Mouse (Mus musculus): ENCODE results near the gene Gstp3. TPM values are rescaled to one million over a fixed set of nuclear protein-coding genes. Genes with fewer than 3 reads are reported as not detected.

The Gstp3 gene
- polyA plus RNA-seq, 1 experiment, result 2.3 TPM

GRCm38 (mm10) chr19:4096642-4097440 is 37.5 kb upstream of the Gstp3 start, which contains the start of gene Cdk2ap2:
Gene Cdk2ap2 (plus strand): TSS chr19:4097182.
- Histone ChIP-seq H3K36me3 (ENCODE audit: control insufficient read depth, insufficient read depth, low read length) (no peaks in the 10 kb centered on the region), H3K4me1 (ENCODE audit: control insufficient read depth, insufficient read depth, low read length) (peaks cover 11% of the 10 kb centered on the region; the same call in 1 of the 2 replicates), H3K4me3 (ENCODE audit: insufficient read depth, low read depth, low read length) (peak within 1 kb of the TSS; percentile 64), H3K27ac (ENCODE audit: insufficient read depth, low read depth, low read length) (peak within 1 kb of the TSS; percentile 88), H3K27me3 (replicated peaks; ENCODE audit: control insufficient read depth, insufficient read depth, low read length) (no peaks in the 10 kb centered on the region)
- WGBS, result 1% methylated on average over 65 of the region's 65 CpGs
- peak; percentile 100 for DNase-seq
- TF ChIP-seq POLR2A (IDR thresholded peaks at IDR 0.05; ENCODE audit: low read depth, low read length) (peak; percentile 76), CTCF (conservative IDR thresholded peaks at IDR 0.05; ENCODE audit: insufficient read depth, insufficient read length, low read depth, low read length) (no peak)

GRCm38 (mm10) chr19:4095802-4096201 is 36.4 kb upstream of the Gstp3 start:
- Histone ChIP-seq H3K27ac (ENCODE audit: insufficient read depth, low read depth, low read length) (no peak overlapping the region), H3K36me3 (ENCODE audit: control insufficient read depth, insufficient read depth, low read length) (no peaks in the 10 kb centered on the region), H3K4me3 (ENCODE audit: insufficient read depth, low read depth, low read length) (no peak overlapping the region), H3K4me1 (ENCODE audit: control insufficient read depth, insufficient read depth, low read length) (peaks cover 11% of the 10 kb centered on the region; the same call in 1 of the 2 replicates), H3K27me3 (replicated peaks; ENCODE audit: control insufficient read depth, insufficient read depth, low read length) (no peaks in the 10 kb centered on the region)
- no peak for DNase-seq
- TF ChIP-seq POLR2A (IDR thresholded peaks at IDR 0.05; ENCODE audit: low read depth, low read length) (no peak), CTCF (conservative IDR thresholded peaks at IDR 0.05; ENCODE audit: insufficient read depth, insufficient read length, low read depth, low read length) (no peak)
- 79% methylated on average over 3 of the region's 3 CpGs for WGBS

GRCm38 (mm10) chr19:4094774-4095303 is 35.5 kb upstream of the Gstp3 start:
- WGBS, result 79% methylated on average over 5 of the region's 5 CpGs

GRCm38 (mm10) chr19:4094348-4094747 is 35.0 kb upstream of the Gstp3 start:
- H3K36me3 ChIP-seq (ENCODE audit: control insufficient read depth, insufficient read depth, low read length), result no peaks in the 10 kb centered on the region
- H3K27ac ChIP-seq (ENCODE audit: insufficient read depth, low read depth, low read length), result no peak overlapping the region
- H3K27me3 ChIP-seq (replicated peaks; ENCODE audit: control insufficient read depth, insufficient read depth, low read length), result no peaks in the 10 kb centered on the region
- H3K4me1 ChIP-seq (ENCODE audit: control insufficient read depth, insufficient read depth, low read length), result peaks cover 11% of the 10 kb centered on the region; the same call in 1 of the 2 replicates
- no peak for DNase-seq
- H3K4me3 ChIP-seq (ENCODE audit: insufficient read depth, low read depth, low read length), result no peak overlapping the region
- WGBS, result 74% methylated on average over 3 of the region's 3 CpGs
- no peak for TF ChIP-seq POLR2A (IDR thresholded peaks at IDR 0.05; ENCODE audit: low read depth, low read length)

More at GRCm38 (mm10) chr19:4094774-4095303, 35.5 kb upstream of the Gstp3 start:
- DNase-seq, result no peak
- Histone ChIP-seq H3K4me3 (ENCODE audit: insufficient read depth, low read depth, low read length) (no peak overlapping the region), H3K4me1 (ENCODE audit: control insufficient read depth, insufficient read depth, low read length) (peaks cover 11% of the 10 kb centered on the region; the same call in 1 of the 2 replicates), H3K27ac (ENCODE audit: insufficient read depth, low read depth, low read length) (no peak overlapping the region), H3K36me3 (ENCODE audit: control insufficient read depth, insufficient read depth, low read length) (no peaks in the 10 kb centered on the region), H3K27me3 (replicated peaks; ENCODE audit: control insufficient read depth, insufficient read depth, low read length) (no peaks in the 10 kb centered on the region)
- TF ChIP-seq CTCF (conservative IDR thresholded peaks at IDR 0.05; ENCODE audit: insufficient read depth, insufficient read length, low read depth, low read length) (no peak), POLR2A (IDR thresholded peaks at IDR 0.05; ENCODE audit: low read depth, low read length) (no peak)

GRCm38 (mm10) chr19:4093772-4094171 is 34.4 kb upstream of the Gstp3 start:
- 66% methylated on average over 7 of the region's 7 CpGs for WGBS
- H3K27ac ChIP-seq (ENCODE audit: insufficient read depth, low read depth, low read length), result no peak overlapping the region
- no peaks in the 10 kb centered on the region for H3K36me3 ChIP-seq (ENCODE audit: control insufficient read depth, insufficient read depth, low read length)
- TF ChIP-seq POLR2A (IDR thresholded peaks at IDR 0.05; ENCODE audit: low read depth, low read length) (no peak), CTCF (conservative IDR thresholded peaks at IDR 0.05; ENCODE audit: insufficient read depth, insufficient read length, low read depth, low read length) (no peak)
- no peak for DNase-seq
- H3K4me3 ChIP-seq (ENCODE audit: insufficient read depth, low read depth, low read length), result no peak overlapping the region
- H3K4me1 ChIP-seq (ENCODE audit: control insufficient read depth, insufficient read depth, low read length), result peaks cover 9% of the 10 kb centered on the region; the same call in 1 of the 2 replicates
- H3K27me3 ChIP-seq (replicated peaks; ENCODE audit: control insufficient read depth, insufficient read depth, low read length), result no peaks in the 10 kb centered on the region

- H3K36me3 ChIP-seq (ENCODE audit: control insufficient read depth, insufficient read depth, low read length), result no peaks in the 10 kb centered on the region
- no peak overlapping the region for H3K4me3 ChIP-seq (ENCODE audit: insufficient read depth, low read depth, low read length)
- no peak overlapping the region for H3K27ac ChIP-seq (ENCODE audit: insufficient read depth, low read depth, low read length)
- DNase-seq, result no peak
- peaks cover 4% of the 10 kb centered on the region; the same call in 1 of the 2 replicates for H3K4me1 ChIP-seq (ENCODE audit: control insufficient read depth, insufficient read depth, low read length)
- WGBS, result 45% methylated on average over 3 of the region's 3 CpGs
- no peaks in the 10 kb centered on the region for H3K27me3 ChIP-seq (replicated peaks; ENCODE audit: control insufficient read depth, insufficient read depth, low read length)
- TF ChIP-seq POLR2A (IDR thresholded peaks at IDR 0.05; ENCODE audit: low read depth, low read length) (no peak), CTCF (conservative IDR thresholded peaks at IDR 0.05; ENCODE audit: insufficient read depth, insufficient read length, low read depth, low read length) (no peak)
Measured at GRCm38 (mm10) chr19:4092750-4093149, 33.4 kb upstream of the Gstp3 start.

GRCm38 (mm10) chr19:4091383-4091782 is 32.0 kb upstream of the Gstp3 start:
- Histone ChIP-seq H3K4me3 (ENCODE audit: insufficient read depth, low read depth, low read length) (no peak overlapping the region), H3K27ac (ENCODE audit: insufficient read depth, low read depth, low read length) (no peak overlapping the region), H3K27me3 (replicated peaks; ENCODE audit: control insufficient read depth, insufficient read depth, low read length) (no peaks in the 10 kb centered on the region), H3K4me1 (ENCODE audit: control insufficient read depth, insufficient read depth, low read length) (peaks cover 3% of the 10 kb centered on the region; the same call in 1 of the 2 replicates), H3K36me3 (ENCODE audit: control insufficient read depth, insufficient read depth, low read length) (no peaks in the 10 kb centered on the region)
- TF ChIP-seq CTCF (conservative IDR thresholded peaks at IDR 0.05; ENCODE audit: insufficient read depth, insufficient read length, low read depth, low read length), result no peak
- no peak for TF ChIP-seq POLR2A (IDR thresholded peaks at IDR 0.05; ENCODE audit: low read depth, low read length)
- no peak for DNase-seq
- 66% methylated on average over 2 of the region's 2 CpGs for WGBS

Measured in kidney, adult 2 months (tissue).